Mouse (Mus musculus): ENCODE data around the gene Fam155a.
"Not testable (repeated sequence)": the region's sequence is repeated elsewhere in the genome, so short reads cannot be mapped to it uniquely, and the experiment has no call there.

Fam155a gene

DNA sequence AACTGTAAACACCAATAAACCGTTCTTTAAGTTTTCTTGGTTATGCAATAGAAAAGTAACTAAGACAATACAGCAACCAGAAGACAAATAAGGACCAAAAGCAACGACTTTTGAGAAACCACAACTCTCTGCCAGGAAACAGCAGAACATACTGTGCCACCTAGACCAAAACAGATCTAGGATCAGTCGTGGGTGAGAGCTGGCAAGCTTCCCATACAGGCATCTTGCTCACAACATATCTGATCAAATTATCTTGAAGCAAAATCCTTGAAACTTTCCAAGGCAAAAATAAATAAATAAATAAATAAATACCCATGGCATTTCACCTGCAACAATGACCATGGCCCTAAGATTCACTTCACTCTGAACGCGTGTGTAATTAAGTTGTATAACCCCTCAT lies 376.3 kb downstream of the Fam155a start:
- no peak for DNase-seq

DNA sequence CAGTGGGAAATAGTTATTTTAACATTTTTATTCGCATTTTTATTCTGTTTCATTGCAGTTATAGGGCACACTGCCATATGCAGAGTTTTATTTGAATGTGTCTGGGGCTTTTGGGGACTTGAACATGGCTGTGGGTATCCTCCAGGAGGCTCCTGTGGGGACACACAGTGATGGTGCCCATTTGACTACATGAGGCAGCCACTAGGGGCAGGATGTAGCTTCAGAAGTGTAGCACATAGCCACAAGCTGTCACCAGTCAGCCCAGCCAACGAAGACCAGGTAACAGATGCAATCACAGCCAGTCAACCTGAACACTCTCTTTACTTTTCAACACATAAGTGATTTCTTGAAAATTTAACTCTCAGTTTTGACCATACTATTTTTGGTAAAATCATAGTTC lies 377.7 kb downstream of the Fam155a start:
- no peak for DNase-seq

DNA sequence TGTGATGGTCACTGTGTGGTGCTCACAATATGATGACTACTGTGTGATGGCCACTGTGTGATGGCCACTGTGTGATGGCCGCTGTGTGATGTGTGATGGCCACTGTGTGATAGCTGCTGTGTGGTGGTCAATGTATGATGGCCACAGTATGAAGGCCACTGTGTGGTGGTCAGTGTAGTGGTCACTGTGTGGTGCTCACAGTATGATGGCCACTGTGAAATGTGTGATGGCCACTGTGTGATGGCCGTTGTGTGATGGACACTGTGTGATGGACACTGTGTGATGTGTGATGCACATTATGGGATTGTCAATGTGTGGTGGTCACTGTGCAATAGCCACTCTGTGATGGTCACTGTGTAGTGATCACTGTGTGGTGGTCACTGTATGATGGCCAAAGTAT lies 380.7 kb downstream of the Fam155a start:
- not testable (repeated sequence) for DNase-seq

DNA sequence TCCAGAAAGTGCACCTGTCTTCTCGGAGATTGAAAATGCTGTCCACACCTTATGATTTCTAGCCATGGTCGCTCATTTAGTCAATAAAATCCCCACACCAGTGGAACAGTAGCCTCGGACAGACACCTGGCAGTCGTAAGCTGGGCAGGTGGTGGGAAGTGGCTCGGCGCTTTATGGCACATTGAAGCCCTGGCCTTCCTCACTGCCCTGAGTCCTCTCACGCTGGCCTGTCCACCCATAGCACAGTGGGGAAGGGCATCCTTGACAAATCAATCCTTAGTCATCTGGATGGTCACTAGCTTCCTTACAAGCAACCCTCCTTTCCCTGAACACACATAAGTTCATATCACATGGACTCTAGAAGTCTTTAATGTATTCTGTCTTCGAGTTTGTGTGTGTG lies 401.8 kb downstream of the Fam155a start:
- DNase-seq, result no peak

DNA sequence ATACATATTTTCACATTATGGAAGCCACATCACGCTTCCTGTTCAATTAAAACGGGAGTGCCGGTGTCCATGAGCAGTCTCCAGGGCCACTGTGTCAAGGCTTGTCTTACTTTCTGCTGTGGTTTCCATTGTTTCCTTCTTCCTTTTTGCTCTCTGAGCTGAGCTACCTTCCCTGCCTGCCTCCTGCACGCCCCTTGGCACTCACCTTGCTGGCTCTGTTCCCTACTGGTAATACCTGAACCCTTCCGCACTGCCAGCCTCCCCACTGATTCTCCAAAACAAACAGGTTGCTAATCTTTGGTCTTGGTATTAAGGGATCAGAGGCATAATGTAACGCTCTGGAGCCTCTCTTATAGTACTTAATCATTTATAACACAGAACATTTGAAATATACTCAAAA lies 403.2 kb downstream of the Fam155a start:
- no peak for DNase-seq

DNA sequence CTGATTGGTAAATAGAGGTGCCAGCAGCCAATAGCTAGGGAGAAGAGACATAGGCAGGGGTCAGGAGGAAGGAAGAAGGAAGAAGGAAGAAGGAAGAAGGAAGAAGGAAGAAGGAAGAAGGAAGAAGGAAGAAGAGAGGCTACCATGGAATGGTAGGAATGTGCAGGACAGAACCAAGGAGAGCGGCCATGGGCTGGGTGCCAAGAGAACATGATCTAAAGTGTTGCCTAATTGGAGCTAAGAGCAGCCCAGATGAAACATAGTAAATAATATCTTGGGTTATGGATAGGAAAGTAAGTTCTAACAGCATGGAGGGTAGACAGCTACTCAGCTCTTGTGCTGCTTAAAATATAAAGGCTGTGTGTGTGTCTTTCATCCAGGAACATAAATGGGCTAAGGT lies 405.6 kb downstream of the Fam155a start:
- DNase-seq, result no peak

DNA sequence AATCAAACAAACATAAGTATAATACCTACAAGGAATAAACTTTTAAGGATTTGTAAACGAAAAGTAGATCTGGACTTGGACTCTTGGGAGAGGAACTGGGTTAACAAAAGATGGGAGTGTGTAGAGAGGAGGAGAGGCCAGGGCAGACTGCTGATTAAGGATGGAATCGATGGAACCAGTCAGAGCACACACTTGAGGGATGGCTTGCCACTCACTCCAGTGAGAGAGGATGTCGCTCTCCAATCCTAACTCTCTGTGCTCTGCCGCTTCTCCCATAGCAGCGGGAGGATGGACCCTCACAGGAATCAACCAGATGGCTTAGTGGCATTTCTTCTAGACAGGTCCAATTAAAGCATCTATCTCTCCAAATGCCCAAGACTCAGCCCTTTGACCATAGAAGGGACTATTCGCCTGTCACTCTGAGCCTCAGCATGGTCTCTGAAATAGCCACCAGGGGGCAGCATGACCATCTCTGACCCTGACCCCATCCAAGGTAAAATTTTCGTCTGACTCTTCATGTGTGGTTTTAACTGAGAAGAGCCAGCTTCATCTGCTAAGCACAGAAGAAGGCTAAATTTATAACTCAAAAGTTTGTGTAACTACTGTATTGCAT lies 422.3 kb downstream of the Fam155a start:
- peak; percentile 26 to 35 for DNase-seq

DNA sequence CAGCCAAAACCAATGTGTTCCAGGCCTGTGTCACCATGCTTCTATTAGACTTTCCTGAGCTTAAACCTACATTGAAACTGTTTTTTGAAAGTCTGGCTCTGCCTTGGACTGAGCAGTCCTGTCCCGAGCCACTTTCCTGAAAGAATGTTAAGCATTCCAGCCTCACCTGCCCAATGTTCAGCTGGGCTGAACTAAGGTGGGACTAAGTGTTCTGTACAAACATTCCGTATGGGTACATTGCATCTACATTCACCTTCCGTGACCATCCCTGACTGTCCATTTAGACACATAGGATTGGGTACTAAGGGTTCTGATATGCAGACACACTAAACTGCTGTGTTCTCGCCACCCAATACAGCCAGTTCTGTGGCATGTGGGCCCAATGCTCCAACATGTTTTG lies 423.8 kb downstream of the Fam155a start:
- no peak for DNase-seq

DNA sequence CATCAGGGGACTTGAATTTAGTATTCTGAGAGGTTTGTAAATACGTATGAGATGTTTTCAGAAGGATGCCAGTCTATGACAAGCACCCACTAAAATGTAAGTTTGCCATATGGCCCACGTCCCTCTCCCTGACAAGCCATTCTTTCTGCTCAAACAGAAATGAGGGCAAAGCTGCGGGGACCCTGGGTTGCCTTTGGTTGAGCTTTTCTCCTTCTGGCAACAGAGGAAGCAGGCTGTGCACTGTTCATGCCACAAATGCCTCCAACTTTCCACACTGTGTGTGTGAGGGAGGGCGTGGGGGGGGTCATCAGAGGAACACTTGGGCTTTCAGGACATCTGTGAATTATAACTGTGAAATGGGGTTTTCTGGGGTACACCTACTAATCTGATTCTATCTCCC lies 426.8 kb downstream of the Fam155a start:
- DNase-seq, result no peak

DNA sequence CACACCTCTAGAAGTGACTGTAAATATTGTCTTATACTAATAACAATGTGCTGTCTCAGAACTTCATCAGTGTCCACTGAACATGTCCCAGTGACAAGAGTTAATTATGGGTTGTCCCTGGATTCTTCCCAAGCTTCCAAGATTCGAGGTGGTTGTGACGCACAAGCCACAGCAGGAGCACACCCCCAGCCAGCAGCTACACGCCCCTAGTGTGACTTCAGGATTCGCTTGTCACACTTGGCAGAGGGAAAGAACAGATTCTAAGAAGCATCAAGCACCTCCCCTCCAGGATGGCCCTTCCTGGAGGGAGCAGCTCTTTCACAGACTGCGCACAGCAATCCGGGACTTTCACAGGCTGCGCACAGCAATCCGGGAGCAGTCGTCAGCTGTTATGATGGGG lies 428.0 kb downstream of the Fam155a start:
- DNase-seq, result no peak

DNA sequence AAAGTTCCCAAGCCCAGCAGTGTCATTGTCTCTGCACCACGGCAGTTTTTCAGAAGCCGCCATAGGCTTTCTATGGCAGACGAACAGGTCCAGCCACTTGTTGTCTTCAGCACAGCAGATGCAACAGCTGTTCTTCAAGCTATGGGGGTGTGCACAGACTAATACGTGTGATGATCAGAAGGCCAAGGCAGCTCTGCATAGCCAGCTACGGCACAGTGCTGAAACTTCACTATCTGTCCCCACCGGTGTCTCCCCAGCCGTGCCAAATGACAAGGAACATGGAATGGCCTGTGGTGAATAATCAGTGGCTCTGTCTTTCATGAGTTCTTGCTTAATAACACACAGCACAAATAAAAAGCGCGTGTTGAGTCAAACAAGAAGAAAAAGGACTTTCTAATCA lies 428.4 kb downstream of the Fam155a start:
- DNase-seq, result no peak

DNA sequence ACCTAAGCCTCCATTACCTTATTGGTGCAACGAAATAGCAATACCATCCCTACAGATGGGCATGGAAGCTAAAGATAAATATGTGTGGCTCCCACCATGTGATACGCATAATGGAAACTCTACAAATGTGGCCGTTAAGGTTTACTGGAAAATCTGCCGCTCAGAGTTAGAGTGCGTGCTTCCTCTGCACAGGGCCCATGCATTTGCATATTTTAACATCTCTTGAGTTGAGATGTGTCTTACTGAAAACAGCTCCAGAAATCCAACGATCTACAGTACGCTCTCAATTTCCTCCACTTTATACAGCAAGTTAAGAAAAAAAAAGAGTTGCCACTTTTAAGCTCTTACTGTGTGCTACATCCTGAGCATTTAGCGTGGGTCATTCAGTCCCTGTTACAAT lies 433.1 kb downstream of the Fam155a start:
- DNase-seq, result no peak

DNA sequence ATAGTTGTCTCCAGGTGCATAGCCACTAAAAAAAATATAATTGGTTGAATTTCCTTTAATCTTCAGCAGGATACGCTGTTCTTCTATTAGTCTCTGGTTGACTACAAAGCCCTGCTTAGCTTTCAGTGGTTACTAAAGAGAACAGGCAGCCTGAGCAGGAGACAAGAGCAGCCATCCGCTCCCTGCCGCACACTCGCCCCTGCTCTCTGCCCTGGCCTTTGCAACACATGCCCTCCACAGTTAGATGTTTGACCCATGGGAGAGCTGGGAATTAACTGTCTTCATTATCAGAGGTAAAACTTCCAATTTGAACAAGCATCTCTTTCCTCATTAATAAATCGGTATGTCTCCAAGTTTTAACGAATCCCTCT lies 435.0 kb downstream of the Fam155a start:
- DNase-seq, result no peak

DNA sequence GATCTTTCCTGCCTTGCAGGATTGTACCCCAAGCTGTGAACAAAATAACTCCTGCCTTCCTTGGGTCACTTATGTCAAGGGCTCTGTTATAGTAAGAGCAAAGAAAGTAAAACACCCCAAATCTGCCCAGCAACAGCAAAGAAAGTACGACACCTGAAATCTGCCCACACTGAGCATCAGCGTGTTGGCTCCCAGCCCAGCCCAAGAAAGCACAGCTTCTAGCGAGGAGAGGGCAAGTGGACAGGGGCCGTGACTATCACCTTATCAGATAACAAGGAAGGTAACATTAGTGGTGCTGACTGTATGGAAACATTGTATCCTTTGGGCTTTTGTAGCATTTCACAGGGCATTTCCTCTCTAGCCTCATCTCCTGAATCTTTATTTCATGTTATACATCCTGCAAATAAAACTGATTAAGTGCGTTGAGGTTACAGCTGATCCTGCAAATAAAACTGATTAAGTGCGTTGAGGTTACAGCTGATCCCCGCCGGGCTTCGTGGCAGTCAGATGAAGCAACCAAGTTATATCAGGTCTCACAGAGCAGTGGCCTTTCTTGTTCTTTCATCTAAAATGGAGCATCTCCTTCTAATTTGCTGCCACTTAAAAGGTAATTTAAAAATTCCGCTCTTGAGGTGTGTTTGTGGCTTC lies 435.6 kb downstream of the Fam155a start:
- DNase-seq, result no peak

DNA sequence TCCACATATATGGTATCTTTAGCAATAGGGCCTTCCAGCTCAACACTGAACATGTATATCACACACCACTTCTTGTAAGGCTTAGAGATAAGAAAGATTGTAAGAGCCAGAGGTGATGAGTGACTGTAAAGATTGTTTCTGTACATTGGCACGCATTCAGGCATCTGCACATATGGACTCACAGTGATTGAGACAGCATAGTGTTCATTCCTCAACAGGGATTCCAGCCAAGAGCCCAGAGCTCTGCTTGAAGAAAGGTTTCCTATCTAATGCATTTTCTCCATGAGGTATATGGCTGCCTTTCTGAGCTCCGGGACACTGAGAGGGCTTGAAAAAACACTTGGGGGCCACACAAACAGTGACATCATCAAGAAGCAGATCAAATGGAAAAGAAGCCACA lies 438.2 kb downstream of the Fam155a start:
- DNase-seq, result no peak

DNA sequence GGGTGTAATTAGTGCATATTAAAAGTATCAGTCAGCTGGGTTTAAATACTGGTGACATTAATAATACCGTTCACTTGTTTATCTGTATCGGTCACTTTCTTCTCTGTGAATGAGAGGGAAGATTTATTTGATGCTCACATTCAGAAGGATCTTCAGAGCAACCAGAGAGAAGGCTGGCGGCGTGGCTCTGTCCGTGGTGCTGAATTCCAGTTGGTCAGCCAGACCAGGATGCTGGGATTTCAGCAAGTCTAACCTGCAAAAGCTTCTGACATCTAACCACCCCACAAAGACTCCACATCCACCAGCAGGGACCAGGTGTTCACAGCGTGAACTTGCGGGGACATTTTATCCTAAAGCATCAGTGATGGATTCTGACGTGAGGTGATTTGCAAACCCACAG lies 461.5 kb downstream of the Fam155a start:
- DNase-seq, result no peak

DNA sequence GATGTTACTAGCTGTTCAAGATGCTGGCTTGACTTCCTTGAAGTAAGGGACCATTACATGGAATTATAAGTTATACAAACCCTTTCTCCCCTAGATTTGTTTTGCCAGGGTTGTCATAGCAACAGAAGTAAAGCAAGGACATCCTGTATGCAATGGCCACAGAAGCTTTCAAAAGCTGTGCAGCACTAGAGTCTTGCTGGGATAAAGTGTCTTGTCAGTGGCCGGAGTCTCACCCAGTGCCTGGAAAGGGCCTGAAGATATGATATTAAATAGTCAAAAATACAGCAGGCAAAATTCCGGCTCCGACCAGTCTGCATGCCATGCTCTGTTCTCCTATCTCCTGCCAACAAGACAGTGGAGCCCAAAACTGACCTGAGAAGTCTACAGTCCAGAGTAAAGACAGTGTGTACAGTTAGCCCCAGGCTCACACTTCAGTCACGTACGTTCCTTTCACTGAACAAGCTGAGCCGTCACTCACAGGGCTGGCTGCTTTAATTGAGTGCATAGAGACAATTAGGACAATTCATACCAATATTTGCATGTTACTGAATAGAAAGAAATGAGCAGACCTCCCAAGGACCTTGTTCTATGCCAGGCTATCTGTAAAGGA lies 467.3 kb downstream of the Fam155a start:
- no peak for DNase-seq

DNA sequence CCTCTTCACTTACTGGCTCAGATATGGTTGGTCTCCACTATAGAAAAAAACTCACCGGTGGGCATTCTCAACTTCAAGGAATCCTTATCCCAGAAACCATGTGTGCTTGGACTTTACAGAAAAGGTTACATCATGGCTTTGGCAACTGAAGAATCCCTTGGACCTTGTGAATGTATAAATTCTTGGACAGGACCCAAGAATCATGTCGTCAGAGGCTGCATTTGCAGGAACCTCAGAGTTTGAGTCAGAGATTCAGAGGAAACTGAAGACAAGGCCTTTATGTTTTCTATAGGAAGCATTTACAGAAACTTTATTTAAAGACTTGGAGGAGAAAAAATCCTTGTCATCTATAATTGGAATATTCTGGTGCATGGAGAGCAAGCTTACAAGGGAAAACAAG lies 475.9 kb downstream of the Fam155a start:
- DNase-seq, result no peak

DNA sequence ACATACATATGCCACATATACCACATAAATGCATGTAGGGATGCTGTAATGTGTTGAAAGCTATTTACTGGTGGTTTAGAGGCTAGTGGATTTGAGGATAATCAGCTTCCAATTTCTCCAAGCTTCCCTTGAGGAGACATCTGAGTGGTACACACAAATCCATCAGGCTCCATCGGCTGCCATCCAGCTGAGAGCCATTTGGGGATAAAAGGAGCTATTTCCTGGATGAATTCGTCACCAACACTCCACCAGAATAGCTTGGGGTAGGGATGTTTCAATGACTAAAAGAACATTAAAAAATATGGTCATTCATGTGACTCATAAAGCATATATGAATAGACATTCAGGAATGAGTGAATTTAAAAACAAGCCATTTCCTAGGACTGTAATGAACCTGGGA lies 478.4 kb downstream of the Fam155a start:
- no peak for DNase-seq

DNA sequence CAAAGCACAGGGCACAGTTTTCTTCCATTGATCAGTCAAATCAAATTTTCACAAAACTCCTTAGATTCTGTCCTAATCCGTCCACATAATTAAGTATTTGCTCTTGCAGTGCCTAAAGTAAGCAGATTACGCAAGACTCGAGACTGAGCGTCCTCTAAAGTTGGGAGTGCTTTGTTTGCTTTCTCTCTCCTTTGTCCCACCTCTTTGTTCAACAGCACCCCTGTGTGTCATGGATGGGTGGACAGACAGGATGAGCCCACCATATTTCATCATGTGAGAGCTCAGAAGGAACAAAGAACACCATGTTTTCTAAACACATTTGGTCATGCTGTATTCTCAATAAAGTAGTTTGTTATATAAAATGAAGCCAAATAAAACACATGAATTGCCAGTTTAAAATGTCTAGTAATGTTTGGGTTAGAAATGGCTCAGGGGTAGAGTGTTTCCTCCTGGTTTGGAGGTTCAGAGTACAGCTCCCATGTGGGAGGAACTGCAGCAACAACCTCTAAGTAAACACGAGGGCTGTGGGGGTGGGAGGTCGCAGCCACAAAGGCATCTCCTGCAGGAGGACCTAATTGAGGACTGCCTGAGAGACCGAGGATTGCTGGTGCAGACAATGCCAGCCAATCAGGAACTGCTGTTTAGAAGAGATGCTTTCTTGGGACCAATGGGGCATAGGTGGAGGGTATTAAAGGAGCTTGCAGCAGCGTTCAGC lies 482.8 kb downstream of the Fam155a start:
- no peak for DNase-seq

DNA sequence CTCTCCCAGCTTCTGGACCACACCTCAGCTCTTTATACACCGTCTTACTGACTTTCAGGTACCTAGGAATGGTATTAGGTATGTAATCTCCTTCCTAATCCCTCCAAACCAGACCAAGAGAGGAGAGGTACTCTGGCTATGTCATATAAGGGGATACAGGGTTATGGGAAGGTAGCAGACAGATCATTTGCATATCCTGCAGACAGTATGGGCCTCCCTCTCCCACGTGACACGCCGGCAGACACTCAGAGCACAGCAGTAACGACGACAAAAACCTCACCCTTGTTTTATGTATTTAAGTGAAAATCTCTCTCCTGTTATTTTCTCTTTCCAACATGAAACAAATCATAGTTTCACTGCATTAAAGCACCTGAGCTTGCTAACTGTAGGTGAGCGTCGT lies 496.8 kb downstream of the Fam155a start:
- no peak for DNase-seq

DNA sequence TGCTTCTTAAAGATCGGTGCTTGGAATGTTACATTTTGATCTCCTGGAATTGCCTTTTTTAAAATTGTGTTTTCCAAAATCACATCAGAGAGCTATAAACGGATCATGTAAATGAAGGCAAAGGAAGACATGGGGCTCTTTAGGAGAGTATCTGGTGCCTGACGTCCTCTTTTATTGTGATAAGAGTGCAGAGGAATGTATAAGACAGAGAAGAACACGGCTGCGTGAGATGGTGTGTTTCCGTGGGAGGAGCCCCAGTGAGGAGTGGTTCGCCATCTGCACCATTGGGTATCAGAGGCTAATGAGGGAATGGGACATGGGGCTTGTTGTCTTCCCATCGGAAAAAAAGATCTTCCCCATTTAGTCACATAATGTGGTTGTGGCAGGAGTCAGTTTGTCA lies 506.6 kb downstream of the Fam155a start:
- DNase-seq, result no peak

DNA sequence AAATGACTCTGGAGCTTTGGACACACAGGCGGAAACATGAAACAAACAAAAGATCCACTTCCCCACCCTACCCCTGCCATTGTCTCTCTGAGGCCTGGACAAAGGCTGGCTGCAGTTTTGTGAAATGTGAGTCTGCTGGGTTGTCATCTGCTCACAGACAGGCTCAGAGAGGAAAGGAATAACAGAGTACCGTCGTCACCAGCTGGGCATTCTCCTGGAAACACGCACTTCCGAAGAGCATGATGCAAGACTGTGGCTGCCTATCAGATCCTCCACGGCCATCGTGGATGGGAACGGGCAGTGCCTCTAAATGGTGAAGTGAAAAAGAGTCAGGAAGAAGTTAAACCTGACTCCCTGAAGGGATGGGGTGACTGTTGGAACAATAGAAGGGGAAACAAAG lies 509.4 kb downstream of the Fam155a start:
- DNase-seq, result no peak

DNA sequence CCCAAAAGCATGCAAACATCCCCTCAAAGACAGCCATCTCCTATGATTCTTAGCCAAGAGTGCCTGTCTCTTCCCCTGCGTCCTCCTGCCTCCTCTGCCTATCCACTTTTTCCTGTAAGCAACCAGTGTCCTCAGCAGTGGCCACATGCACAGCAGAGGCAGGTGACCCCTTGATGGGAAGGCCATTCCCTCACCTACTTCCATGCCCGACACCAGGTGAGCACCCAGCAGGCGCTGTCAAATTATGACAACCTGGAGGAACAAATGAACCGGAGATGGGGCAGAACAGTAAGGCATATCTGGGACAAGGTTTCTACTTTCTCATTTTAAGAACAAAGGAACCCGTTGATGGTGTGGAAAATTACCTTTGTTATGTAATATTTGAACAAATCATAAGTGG lies 515.6 kb downstream of the Fam155a start:
- DNase-seq, result no peak
